ENCODE assay signal across 11 mouse cellular contexts in the genomic region with DNA sequence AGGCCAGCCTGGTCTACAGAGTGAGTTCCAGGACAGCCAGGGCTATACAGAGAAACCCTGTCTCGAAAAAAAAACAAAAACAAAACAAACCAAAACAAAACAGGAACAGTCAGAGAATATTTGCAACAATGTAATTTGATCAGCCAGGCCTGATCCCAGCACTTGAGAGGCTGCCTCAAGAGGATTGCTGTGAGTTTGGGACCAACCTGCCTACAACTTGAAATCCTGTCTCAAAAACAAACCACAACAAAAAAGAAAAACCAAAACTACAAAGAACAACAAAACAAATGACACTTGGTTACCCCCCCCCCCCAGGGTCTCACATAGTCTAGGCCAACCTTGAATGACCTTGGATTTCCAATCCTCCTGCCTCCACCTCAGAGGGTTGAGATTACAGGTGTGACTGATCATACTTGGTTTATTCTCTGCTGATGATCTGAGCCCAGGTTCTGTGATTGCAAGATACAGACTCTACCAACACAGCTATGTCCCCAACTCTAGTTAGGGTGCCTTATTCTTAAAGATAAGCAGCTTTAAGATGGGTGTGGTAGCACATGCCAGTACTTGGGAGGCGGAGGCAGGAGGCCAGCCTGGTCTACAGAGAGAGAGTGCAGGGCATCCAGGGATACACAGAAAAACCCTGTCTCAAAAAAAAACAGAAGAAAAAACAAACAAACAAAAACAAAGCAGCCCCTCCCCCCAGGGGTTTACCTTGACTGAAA. TPM values are rescaled to one million over a fixed set of nuclear protein-coding genes. Genes with fewer than 3 reads are reported as not detected.
A peak's percentile ranks its signal among the peaks of the same experiment; 100 is the strongest.
DNase-seq lines count a peak whose midpoint lies in the region; ATAC-seq and TF ChIP-seq lines count a peak whose summit lies in the region.
"Had no signal": no experiment of that assay in that cellular context is flagged by ENCODE, and none has a peak within 500 bp of the region (broad histone marks: within the 10 kb centered on the region; RNA-seq: fewer than 3 reads in every experiment).

No protein-coding gene starts in this region.

- TF ChIP-seq EP300 in CH12.LX (IDR thresholded peaks at IDR 0.05; ENCODE audit: low read length), result no peak
- TF ChIP-seq EP300 in liver, postnatal 0 days (IDR thresholded peaks at IDR 0.05; ENCODE audit: low read depth), result no peak

- 73% methylated on average over 2 of the region's 2 CpGs for WGBS in kidney, embryonic 15.5 days
- WGBS in liver, postnatal 0 days (ENCODE audit: insufficient replicate concordance), result 39% methylated on average over 2 of the region's 2 CpGs
- WGBS in hindbrain, embryonic 13.5 days, result 76% methylated on average over 2 of the region's 2 CpGs

- no peak for DNase-seq in kidney, postnatal 14 days
- DNase-seq in CH12.LX (ENCODE audit: extremely low read depth), result no peak
- DNase-seq in liver, postnatal 0 days, result no peak
- DNase-seq in frontal cortex, adult 2 months (ENCODE audit: extremely low spot score in 1 of 2, low spot score in 1 of 2), result no peak
- DNase-seq in embryo, embryonic 11 days, result no peak
- DNase-seq: cerebellum, adult 9-10 months had no signal

- no peaks in the 10 kb centered on the region for H3K27me3 ChIP-seq in kidney, embryonic 15.5 days
- no peaks in the 10 kb centered on the region for H3K27me3 ChIP-seq in CH12.LX (replicated peaks)
- H3K27me3 ChIP-seq in liver, postnatal 0 days (ENCODE audit: insufficient read depth, low read length), result no peaks in the 10 kb centered on the region
- 0 out of 2 replicates have a peak, but pooled peaks cover 3% of the 10 kb centered on the region for H3K27me3 ChIP-seq in hindbrain, embryonic 13.5 days
- H3K27me3 ChIP-seq: embryonic facial prominence, embryonic 13.5 days; limb, embryonic 15.5 days had no signal

- H3K27ac ChIP-seq in kidney, embryonic 15.5 days, result peak overlapping the region; percentile 58
- peak overlapping the region; percentile 84 for H3K27ac ChIP-seq in CH12.LX (ENCODE audit: insufficient read depth, low read depth)
- peak overlapping the region; percentile 76 for H3K27ac ChIP-seq in liver, postnatal 0 days (ENCODE audit: low read depth)
- no peak overlapping the region for H3K27ac ChIP-seq in hindbrain, embryonic 13.5 days
- H3K27ac ChIP-seq: embryonic facial prominence, embryonic 13.5 days; limb, embryonic 15.5 days had no signal

- no peak overlapping the region for H3K9ac ChIP-seq in kidney, embryonic 15.5 days
- no peak overlapping the region for H3K9ac ChIP-seq in CH12.LX (ENCODE audit: insufficient read depth, low read depth)
- no peak overlapping the region for H3K9ac ChIP-seq in liver, postnatal 0 days (replicated peaks)
- no peak overlapping the region for H3K9ac ChIP-seq in hindbrain, embryonic 13.5 days
- H3K9ac ChIP-seq: embryonic facial prominence, embryonic 13.5 days; limb, embryonic 15.5 days had no signal

- no peak for ATAC-seq in kidney, embryonic 15.5 days (replicated peaks; ENCODE audit: low FRiP score)
- 0 out of 2 replicates have a peak, but pooled peaks have one; percentile 36 for ATAC-seq in erythroid progenitor cell, adult 5-6 weeks (replicated peaks; ENCODE audit: low FRiP score, poor library complexity, severe bottlenecking)
- peak; percentile 37 for ATAC-seq in liver, postnatal 0 days
- no peak for ATAC-seq in hindbrain, embryonic 13.5 days (ENCODE audit: low FRiP score)

- H3K4me2 ChIP-seq in kidney, embryonic 15.5 days, result no peak overlapping the region
- no peak overlapping the region for H3K4me2 ChIP-seq in CH12.LX (ENCODE audit: insufficient read depth, low read depth, poor library complexity, severe bottlenecking)
- H3K4me2 ChIP-seq in liver, postnatal 0 days (ENCODE audit: low read depth, low read length), result no peak overlapping the region
- no peak overlapping the region for H3K4me2 ChIP-seq in hindbrain, embryonic 13.5 days
- H3K4me2 ChIP-seq: embryonic facial prominence, embryonic 13.5 days; limb, embryonic 15.5 days had no signal

- dilution Hi-C loops in CH12.LX (cut with MboI; ENCODE audit: extremely low pct_ligation_motif_present, extremely low pct_unique_long_range_greater_than_20kb, low sequenced_read_pairs), result no loop called here

- peaks cover 6% of the 10 kb centered on the region for H3K4me1 ChIP-seq in kidney, embryonic 15.5 days
- H3K4me1 ChIP-seq in CH12.LX (ENCODE audit: control insufficient read depth in 1 of 2, insufficient read depth in 2 of 2), result peaks cover 5 to 39% of the 10 kb centered on the region in 2 experiments
- peaks cover 30% of the 10 kb centered on the region for H3K4me1 ChIP-seq in liver, postnatal 0 days (ENCODE audit: insufficient read depth)
- H3K4me1 ChIP-seq in hindbrain, embryonic 13.5 days (replicated peaks), result peaks cover 7% of the 10 kb centered on the region

- TF ChIP-seq CTCF in CH12.LX (conservative IDR thresholded peaks at IDR 0.05 in 1 of 2, IDR thresholded peaks at IDR 0.05 in 1 of 2; ENCODE audit: low read depth in 2 of 2, low read length in 2 of 2), result no peak
- TF ChIP-seq CTCF in liver, postnatal 0 days (IDR thresholded peaks at IDR 0.05; ENCODE audit: low read depth), result no peak

- no peaks in the 10 kb centered on the region for H3K36me3 ChIP-seq in kidney, embryonic 15.5 days
- no peaks in the 10 kb centered on the region for H3K36me3 ChIP-seq in CH12.LX (replicated peaks in 1 of 2; ENCODE audit: control insufficient read depth in 1 of 2, insufficient read depth in 1 of 2, low read length in 1 of 2)
- no peaks in the 10 kb centered on the region for H3K36me3 ChIP-seq in liver, postnatal 0 days (replicated peaks; ENCODE audit: insufficient read depth, low read length)
- H3K36me3 ChIP-seq in hindbrain, embryonic 13.5 days, result no peaks in the 10 kb centered on the region
- H3K36me3 ChIP-seq: embryonic facial prominence, embryonic 13.5 days; limb, embryonic 15.5 days had no signal

- no peak overlapping the region for H3K4me3 ChIP-seq in kidney, embryonic 15.5 days (replicated peaks)
- no peak overlapping the region for H3K4me3 ChIP-seq in CH12.LX (replicated peaks in 1 of 3; ENCODE audit: low read depth in 2 of 3, low read length in 2 of 3, poor library complexity in 1 of 3)
- no peak overlapping the region for H3K4me3 ChIP-seq in liver, postnatal 0 days (ENCODE audit: low read depth, low read length)
- no peak overlapping the region for H3K4me3 ChIP-seq in hindbrain, embryonic 13.5 days
- H3K4me3 ChIP-seq: embryonic facial prominence, embryonic 13.5 days; limb, embryonic 15.5 days had no signal

- H3K79me2 ChIP-seq in CH12.LX (replicated peaks; ENCODE audit: control insufficient read depth, extremely low read depth, insufficient read depth, poor library complexity, severe bottlenecking), result no peaks in the 10 kb centered on the region

- no peaks in the 10 kb centered on the region; the same call in 1 of the 2 replicates for H3K9me3 ChIP-seq in kidney, embryonic 15.5 days (replicated peaks)
- H3K9me3 ChIP-seq in CH12.LX (replicated peaks; ENCODE audit: low read length), result peaks cover 6% of the 10 kb centered on the region
- H3K9me3 ChIP-seq in liver, postnatal 0 days (ENCODE audit: low read length), result no peaks in the 10 kb centered on the region
- H3K9me3 ChIP-seq in hindbrain, embryonic 13.5 days, result no peaks in the 10 kb centered on the region
- H3K9me3 ChIP-seq: embryonic facial prominence, embryonic 13.5 days; limb, embryonic 15.5 days had no signal

- no peak for TF ChIP-seq RAD21 in CH12.LX (IDR thresholded peaks at IDR 0.05; ENCODE audit: low read depth, low read length)

- in situ Hi-C loops in CH12.LX (cut with MboI; ENCODE audit: low pct_ligation_motif_present, low pct_unique_long_range_greater_than_20kb, low sequenced_read_pairs), result no loop called here

- no peak for TF ChIP-seq POLR2A in CH12.LX (IDR thresholded peaks at IDR 0.05; ENCODE audit: low read depth, low read length)

TF ChIP-seq in CH12.LX, 34 proteins besides CTCF, POLR2A, EP300 and RAD21:
- TF ChIP-seq ZMIZ1 (IDR thresholded peaks at IDR 0.05; ENCODE audit: low read depth, low read length), result no peak
- no peak for TF ChIP-seq MAFK (IDR thresholded peaks at IDR 0.05; ENCODE audit: insufficient replicate concordance, low read length)
- TF ChIP-seq CHD2 (IDR thresholded peaks at IDR 0.05; ENCODE audit: low read length), result no peak
- no peak for TF ChIP-seq MAZ (IDR thresholded peaks at IDR 0.05; ENCODE audit: low read depth, low read length)
- TF ChIP-seq MYC (IDR thresholded peaks at IDR 0.05; ENCODE audit: low read depth, low read length), result no peak
- TF ChIP-seq E2F4 (IDR thresholded peaks at IDR 0.05; ENCODE audit: insufficient replicate concordance, low read depth, low read length), result no peak
- no peak for TF ChIP-seq ZKSCAN1 (IDR thresholded peaks at IDR 0.05; ENCODE audit: borderline replicate concordance, low read depth, low read length)
- no peak for TF ChIP-seq NELFE (IDR thresholded peaks at IDR 0.05; ENCODE audit: low read depth, low read length)
- no peak for TF ChIP-seq ZC3H11A (IDR thresholded peaks at IDR 0.05; ENCODE audit: low read depth, low read length)
- TF ChIP-seq SIN3A (IDR thresholded peaks at IDR 0.05; ENCODE audit: low read length), result no peak; the same call in 1 of the 2 replicates
- no peak for TF ChIP-seq SMC3 (IDR thresholded peaks at IDR 0.05; ENCODE audit: low read depth, low read length)
- TF ChIP-seq IRF4 (IDR thresholded peaks at IDR 0.05; ENCODE audit: low read depth, low read length), result no peak
- TF ChIP-seq JUND (conservative IDR thresholded peaks at IDR 0.05; ENCODE audit: low read depth, low read length), result no peak

RNA-seq across cellular contexts. Expression of a gene that starts 18.5 kb away (rescaled TPM):
- 112 and 114 TPM in 2 replicates for polyA plus RNA-seq in kidney, embryonic 15.5 days (2015; fragmentation: Nextera tagmentation; extraction: Ambion mirVana)
- total RNA-seq in CH12.LX (2012; rRNA removed) (113 and 133 TPM in 2 replicates), CH12.LX (2014; rRNA removed) (136 and 142 TPM in 2 replicates)
- polyA plus RNA-seq in CH12.LX (2012; ENCODE audit: insufficient read length, low read depth), result 78.4 and 79.1 TPM in 2 replicates
- total RNA-seq in erythroid progenitor cell, adult 5-6 weeks (2015; ENCODE audit: low replicate concordance), result 1,180 and 1,371 TPM in 2 replicates
- total RNA-seq in erythroid progenitor cell, adult 5-6 weeks (2017; ENCODE audit: low replicate concordance), result 1,191 and 1,354 TPM in 2 replicates
- 107 and 119 TPM in 2 replicates for polyA plus RNA-seq in liver, postnatal 0 days (2015; fragmentation: Nextera tagmentation; extraction: Ambion mirVana)
- polyA plus RNA-seq in frontal cortex, adult 2 months (2012; rRNA removed), result 11.5 and 14.1 TPM in 2 replicates
- polyA plus RNA-seq in hindbrain, embryonic 13.5 days (2015; fragmentation: Nextera tagmentation; extraction: Ambion mirVana), result 37.2 and 38.3 TPM in 2 replicates

Comparison
In these comparisons a context has a peak if more than half of its experiments do, and no peak if none do; other contexts are left out.
1. ATAC-seq: peak in erythroid progenitor cell, adult 5-6 weeks (single experiment) and liver, postnatal 0 days (single experiment); none in kidney, embryonic 15.5 days (single experiment) and hindbrain, embryonic 13.5 days (single experiment).